Mouse (Mus musculus): Measurements from ENCODE around the gene Olfr1366. TPM values are rescaled to one million over a fixed set of nuclear protein-coding genes. Genes with fewer than 3 reads are reported as not detected.
A peak's percentile ranks its signal among the peaks of the same experiment; 100 is the strongest.
"Not testable (repeated sequence)": the region's sequence is repeated elsewhere in the genome, so short reads cannot be mapped to it uniquely, and the experiment has no call there.

Gene Olfr1366
- polyA plus RNA-seq (2015; fragmentation: Nextera tagmentation; extraction: Ambion mirVana), result not detected in 2 replicates

- no peak for ATAC-seq (ENCODE audit: low read depth)
- Histone ChIP-seq H3K4me1 (replicated peaks) (no peaks in the 10 kb centered on the region), H3K4me2 (no peak within 1 kb of the TSS), H3K27me3 (peaks cover under 1% of the 10 kb centered on the region; the same call in 1 of the 2 replicates), H3K9me3 (replicated peaks) (no peaks in the 10 kb centered on the region), H3K4me3 (replicated peaks) (no peak within 1 kb of the TSS), H3K9ac (no peak within 1 kb of the TSS), H3K27ac (no peak within 1 kb of the TSS), H3K36me3 (no peaks in the 10 kb centered on the region)
- no peak for DNase-seq
- 37% methylated on average over 1 of the region's 1 CpGs for WGBS (ENCODE audit: insufficient replicate concordance)
These were observed at the start of gene Olfr1366 for GRCm38 (mm10) chr13:21542708-21543107. Gene Olfr1366 (minus strand): TSS chr13:21542808.

GRCm38 (mm10) chr13:21591618-21592017 is 49.0 kb upstream of the Olfr1366 start:
- Histone ChIP-seq H3K9me3 (replicated peaks) (no peaks in the 10 kb centered on the region), H3K27ac (no peak overlapping the region), H3K4me3 (replicated peaks) (no peak overlapping the region), H3K27me3 (no peaks in the 10 kb centered on the region), H3K9ac (no peak overlapping the region), H3K36me3 (no peaks in the 10 kb centered on the region), H3K4me2 (no peak overlapping the region), H3K4me1 (replicated peaks) (no peaks in the 10 kb centered on the region)
- 31% methylated on average over 2 of the region's 2 CpGs for WGBS (ENCODE audit: insufficient replicate concordance)
- no peak for DNase-seq
- no peak for ATAC-seq (ENCODE audit: low read depth)

DNA sequence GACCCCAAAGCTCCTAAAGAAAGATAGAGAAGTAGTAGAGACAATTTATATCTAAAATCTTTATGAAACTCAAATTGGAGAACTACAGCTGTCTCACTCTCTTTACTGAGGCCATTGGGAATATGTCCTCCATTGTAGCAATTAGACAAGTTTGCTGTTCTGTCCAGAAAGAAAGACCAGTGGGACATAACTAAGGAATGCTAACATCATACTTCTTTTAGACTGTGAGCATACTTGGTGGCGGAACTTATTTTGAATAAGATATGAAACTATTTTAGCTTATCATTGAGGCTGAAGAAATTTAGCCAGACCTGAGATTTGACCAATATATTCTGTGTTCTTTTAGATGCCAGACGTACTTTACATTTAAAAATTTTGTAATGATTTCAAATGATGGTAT is 39.1 kb upstream of the Olfr1366 start, which contains the start of gene Olfr1364:
TSS of gene Olfr1364 (minus strand) at position 101 of the 400 bp plus-strand sequence.
- H3K9me3 ChIP-seq (replicated peaks), result no peaks in the 10 kb centered on the region
- H3K27ac ChIP-seq, result no peak within 1 kb of the TSS
- WGBS (ENCODE audit: insufficient replicate concordance), result 66% methylated on average over 2 of the region's 2 CpGs
- ATAC-seq (ENCODE audit: low read depth) (no peak), DNase-seq (no peak)
- H3K4me1 ChIP-seq (replicated peaks), result no peaks in the 10 kb centered on the region
- H3K9ac ChIP-seq, result no peak within 1 kb of the TSS
- H3K36me3 ChIP-seq, result no peaks in the 10 kb centered on the region
- no peaks in the 10 kb centered on the region for H3K27me3 ChIP-seq
- H3K4me2 ChIP-seq, result no peak within 1 kb of the TSS
- no peak within 1 kb of the TSS for H3K4me3 ChIP-seq (replicated peaks)

DNA sequence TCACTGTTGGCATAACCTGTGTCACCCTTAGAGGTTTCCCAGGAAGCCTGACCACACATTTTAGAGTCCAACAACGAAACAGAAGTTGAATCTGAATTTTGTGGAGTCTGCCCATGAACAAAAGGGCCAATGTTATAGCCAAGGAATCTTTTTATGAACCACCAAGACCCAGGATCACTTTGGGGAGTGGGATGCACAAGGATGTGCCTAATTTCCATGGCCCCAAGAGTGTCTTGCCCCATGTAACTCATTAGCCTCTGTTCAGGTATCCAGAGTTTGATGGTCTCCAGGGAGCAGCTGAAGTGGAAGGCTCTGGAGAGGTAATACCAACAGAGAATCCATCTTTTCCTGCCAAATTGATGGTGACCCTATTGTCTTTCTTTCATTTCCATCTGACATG is 17.2 kb upstream of the Olfr1366 start, which contains the start of gene Olfr1535:
TSS of gene Olfr1535 (minus strand) at position 101 of the 400 bp plus-strand sequence.
- H3K27me3 ChIP-seq, result no peaks in the 10 kb centered on the region
- no peak for DNase-seq
- no peaks in the 10 kb centered on the region for H3K9me3 ChIP-seq (replicated peaks)
- no peak for ATAC-seq (ENCODE audit: low read depth)
- H3K36me3 ChIP-seq, result no peaks in the 10 kb centered on the region
- H3K4me2 ChIP-seq, result no peak within 1 kb of the TSS
- H3K4me3 ChIP-seq (replicated peaks), result no peak within 1 kb of the TSS
- WGBS (ENCODE audit: insufficient replicate concordance), result 35% methylated on average over 1 of the region's 1 CpGs
- no peaks in the 10 kb centered on the region for H3K4me1 ChIP-seq (replicated peaks)
- H3K27ac ChIP-seq, result no peak within 1 kb of the TSS
- H3K9ac ChIP-seq, result no peak within 1 kb of the TSS

DNA sequence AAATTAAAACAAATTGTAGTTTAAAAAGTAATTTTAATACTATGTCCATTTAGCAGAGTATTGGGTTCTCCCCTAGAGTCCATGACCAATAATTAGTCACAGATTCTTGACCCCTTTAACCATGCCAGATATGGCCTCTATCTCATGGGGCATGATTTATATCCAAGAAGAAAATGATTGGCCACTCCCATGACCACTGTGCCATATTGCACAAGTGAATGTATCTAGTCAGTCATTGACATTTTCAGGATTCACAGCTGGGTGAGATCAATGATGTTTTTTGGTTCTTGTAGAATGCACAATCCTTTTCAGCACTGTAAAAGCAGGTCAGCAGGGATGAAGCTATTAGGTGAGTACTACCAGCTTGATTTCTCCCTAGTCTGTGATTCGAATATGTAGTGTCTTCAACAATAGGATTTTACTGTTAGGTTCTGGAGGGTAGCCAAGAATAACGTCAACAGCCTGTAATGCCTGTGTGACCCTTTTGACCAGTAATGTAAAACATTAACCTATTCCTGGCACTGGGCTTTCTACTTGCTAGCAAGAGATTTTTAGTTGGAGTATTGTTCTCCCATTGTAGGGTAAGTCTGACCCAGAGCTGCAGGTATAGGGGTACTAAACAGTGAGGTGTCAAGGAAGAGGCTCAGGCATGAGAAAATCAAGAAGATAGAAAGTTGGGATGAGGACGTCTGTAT is 8.0 kb upstream of the Olfr1366 start:
- Histone ChIP-seq H3K9me3 (replicated peaks) (no peaks in the 10 kb centered on the region), H3K4me1 (replicated peaks) (no peaks in the 10 kb centered on the region), H3K9ac (no peak overlapping the region), H3K4me3 (replicated peaks) (no peak overlapping the region), H3K36me3 (no peaks in the 10 kb centered on the region), H3K4me2 (no peak overlapping the region), H3K27ac (no peak overlapping the region), H3K27me3 (no peaks in the 10 kb centered on the region)
- 39% methylated on average over 3 of the region's 3 CpGs for WGBS (ENCODE audit: insufficient replicate concordance)
- DNase-seq (no peak), ATAC-seq (ENCODE audit: low read depth) (peak; percentile 45; the same call in 1 of the 2 replicates)

DNA sequence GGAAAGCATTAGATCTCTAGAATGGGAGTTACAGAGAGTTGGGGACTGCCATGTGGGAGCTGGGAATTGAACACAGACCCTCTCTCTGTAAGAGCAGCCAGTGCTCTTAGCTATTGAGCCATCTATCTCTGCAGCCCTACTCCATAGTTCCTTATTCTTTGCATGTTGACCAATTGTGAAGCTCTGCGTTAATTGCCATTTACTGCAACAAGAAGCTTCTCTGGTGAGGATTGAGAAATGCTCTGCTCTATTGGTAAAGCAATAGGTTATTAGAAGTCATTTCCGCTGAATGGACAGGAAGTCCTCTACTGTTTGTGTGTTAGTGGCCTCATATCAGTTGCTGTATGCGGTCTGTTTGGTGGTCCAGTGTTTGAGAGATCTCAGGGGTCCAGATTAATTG is 6.9 kb upstream of the Olfr1366 start:
- no peak for ATAC-seq (ENCODE audit: low read depth)
- Histone ChIP-seq H3K36me3 (no peaks in the 10 kb centered on the region), H3K9ac (no peak overlapping the region), H3K27me3 (no peaks in the 10 kb centered on the region), H3K27ac (no peak overlapping the region), H3K4me3 (replicated peaks) (no peak overlapping the region), H3K4me1 (replicated peaks) (no peaks in the 10 kb centered on the region), H3K4me2 (no peak overlapping the region), H3K9me3 (replicated peaks) (no peaks in the 10 kb centered on the region)
- no peak for DNase-seq
- 72% methylated on average over 3 of the region's 3 CpGs for WGBS (ENCODE audit: insufficient replicate concordance)

- under 1% methylated on average over 39 of the region's 39 CpGs for WGBS (ENCODE audit: insufficient replicate concordance)
- no peaks in the 10 kb centered on the region for H3K27me3 ChIP-seq
- H3K4me3 ChIP-seq (replicated peaks), result peak within 1 kb of the TSS; percentile 74
- H3K4me2 ChIP-seq, result peak within 1 kb of the TSS; percentile 75
- no peaks in the 10 kb centered on the region for H3K9me3 ChIP-seq (replicated peaks)
- peaks cover 15% of the 10 kb centered on the region for H3K4me1 ChIP-seq (replicated peaks)
- H3K27ac ChIP-seq, result peak within 1 kb of the TSS; percentile 73
- peaks cover 11% of the 10 kb centered on the region for H3K36me3 ChIP-seq
- DNase-seq (peak; percentile 82), ATAC-seq (ENCODE audit: low read depth) (peak; percentile 97)
- peak within 1 kb of the TSS; percentile 84 for H3K9ac ChIP-seq
These were observed 11.8 kb downstream of the Olfr1366 start, which contains the start of gene Zkscan8 for GRCm38 (mm10) chr13:21530781-21531201. Gene Zkscan8 (minus strand): TSS chr13:21531120.

- H3K27me3 ChIP-seq, result no peaks in the 10 kb centered on the region
- no peak for DNase-seq
- WGBS (ENCODE audit: insufficient replicate concordance), result 32% methylated on average over 7 of the region's 7 CpGs
- peak overlapping the region; percentile 75 for H3K4me2 ChIP-seq
- no peaks in the 10 kb centered on the region for H3K9me3 ChIP-seq (replicated peaks)
- peaks cover 15% of the 10 kb centered on the region for H3K36me3 ChIP-seq
- peaks cover 15% of the 10 kb centered on the region for H3K4me1 ChIP-seq (replicated peaks)
- H3K27ac ChIP-seq, result no peak overlapping the region
- peak overlapping the region; percentile 30; the same call in 1 of the 2 replicates for H3K9ac ChIP-seq
- ATAC-seq (ENCODE audit: low read depth), result no peak
- peak overlapping the region; percentile 74 for H3K4me3 ChIP-seq (replicated peaks)
These were observed 12.5 kb downstream of the Olfr1366 start for GRCm38 (mm10) chr13:21530136-21530535.

DNA sequence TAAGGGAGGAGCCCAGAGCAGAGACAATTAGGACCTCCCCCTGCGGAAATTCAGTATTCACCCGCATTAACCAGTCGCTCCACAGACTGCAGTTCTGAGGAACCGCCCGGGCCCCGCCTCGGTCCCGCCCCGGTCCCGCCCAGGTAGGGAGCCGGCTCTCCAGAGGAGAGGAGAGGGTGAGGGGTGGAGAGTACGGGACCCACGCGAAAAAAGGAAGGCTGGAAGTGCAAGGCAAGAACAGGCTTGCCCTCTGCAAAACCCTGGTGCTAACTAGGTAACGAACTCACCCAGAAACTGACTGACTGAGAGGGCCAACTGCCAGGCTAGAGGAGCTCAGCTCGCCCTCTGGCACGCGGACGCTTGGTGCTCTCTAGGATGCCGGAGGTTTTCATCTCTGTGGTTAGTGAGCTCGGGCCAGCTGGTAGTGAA is 36.4 kb downstream of the Olfr1366 start:
- peak; percentile 79 for DNase-seq
- peak overlapping the region; percentile 26; the same call in 1 of the 2 replicates for H3K27ac ChIP-seq

DNA sequence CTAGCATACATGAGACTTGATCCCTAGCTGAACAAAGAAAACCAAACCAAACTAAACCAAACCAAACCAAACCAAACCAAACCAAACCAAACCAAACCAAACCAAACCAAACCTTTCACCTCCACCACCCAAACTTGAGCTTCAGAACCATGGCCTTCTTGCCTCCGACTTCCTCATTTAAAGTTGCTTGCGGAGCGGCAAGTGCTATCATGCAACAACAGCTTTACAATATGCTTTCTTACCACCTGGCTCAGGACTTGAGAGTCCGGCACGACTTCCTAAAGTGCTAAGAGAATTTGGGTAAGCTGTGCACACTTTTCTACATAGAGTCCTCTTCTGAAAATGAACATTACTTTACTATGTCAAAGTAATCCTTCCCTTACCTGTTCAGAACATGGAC is 40.3 kb downstream of the Olfr1366 start:
- no peak for ATAC-seq (ENCODE audit: low read depth)
- Histone ChIP-seq H3K4me1 (replicated peaks) (peaks cover 10% of the 10 kb centered on the region), H3K27ac (no peak overlapping the region), H3K4me2 (no peak overlapping the region), H3K27me3 (no peaks in the 10 kb centered on the region), H3K9ac (no peak overlapping the region), H3K36me3 (no peaks in the 10 kb centered on the region), H3K4me3 (replicated peaks) (no peak overlapping the region), H3K9me3 (replicated peaks) (no peaks in the 10 kb centered on the region)
- WGBS (ENCODE audit: insufficient replicate concordance), result 62% methylated on average over 5 of the region's 5 CpGs
- DNase-seq, result no peak

More for the DNA sequence above, 36.4 kb downstream of the Olfr1366 start:
- Histone ChIP-seq H3K4me1 (replicated peaks) (peaks cover 10% of the 10 kb centered on the region), H3K9me3 (replicated peaks) (no peaks in the 10 kb centered on the region), H3K9ac (peak overlapping the region; percentile 69), H3K36me3 (no peaks in the 10 kb centered on the region), H3K4me3 (replicated peaks) (peak overlapping the region; percentile 67), H3K4me2 (peak overlapping the region; percentile 60), H3K27me3 (no peaks in the 10 kb centered on the region)
- peak; percentile 100 for ATAC-seq (ENCODE audit: low read depth)
- under 1% methylated on average over 21 of the region's 21 CpGs for WGBS (ENCODE audit: insufficient replicate concordance)

DNA sequence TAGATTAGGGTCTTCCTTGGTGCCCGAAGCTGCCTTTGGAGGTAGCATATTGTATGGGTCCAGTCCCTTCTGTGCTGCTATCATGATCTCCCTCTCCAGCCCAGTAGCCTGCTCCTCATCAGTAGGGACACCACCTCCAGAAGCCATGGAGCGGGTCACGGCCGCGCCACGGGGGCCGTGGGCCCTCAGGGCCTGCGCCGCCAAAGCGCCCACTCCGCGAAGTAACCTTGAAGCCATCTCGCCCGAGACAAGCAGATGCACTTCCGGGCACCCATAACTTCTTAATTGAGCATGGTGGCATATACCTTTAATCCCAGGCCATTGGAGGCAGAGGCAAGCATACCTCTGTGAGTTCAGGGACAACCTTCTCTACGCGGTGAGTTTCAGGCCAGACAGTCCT is 41.4 kb downstream of the Olfr1366 start, which contains the start of gene Gm11273:
TSS of gene Gm11273 (minus strand) at position 237 of the 400 bp plus-strand sequence.
- not testable (repeated sequence) for H3K27me3 ChIP-seq; H3K4me2 ChIP-seq; H3K9me3 ChIP-seq (replicated peaks); H3K4me3 ChIP-seq (replicated peaks); H3K9ac ChIP-seq; H3K4me1 ChIP-seq (replicated peaks); ATAC-seq (ENCODE audit: low read depth); DNase-seq; H3K27ac ChIP-seq; H3K36me3 ChIP-seq
- WGBS (ENCODE audit: insufficient replicate concordance), result 82% methylated on average over 17 of the region's 17 CpGs
